Mouse (Mus musculus) heart, embryonic 15.5 days (tissue): ENCODE results near the gene Naa38. TPM values are rescaled to one million over a fixed set of nuclear protein-coding genes. Genes with fewer than 3 reads are reported as not detected.

Source experiments
- ATAC-seq: fragments of 200-750 bp; cut with Nextera tagmentation; replicated peaks from 2 replicates; pipeline ENCODE4 v1.8.0; 2017; ENCODE audit warnings: low read depth, moderate TSS enrichment; ENCODE audit not compliant: insufficient number of reproducible peaks, insufficient read depth, low FRiP score
- H3K27ac ChIP-seq: fragments of 300-500 bp; sonication (generic); 2 replicates; pipeline ENCODE4 v1.5.1; 2015; ENCODE audit warnings: mild to moderate bottlenecking, inconsistent platforms
- H3K27me3 ChIP-seq: fragments of 300-500 bp; sonication (generic); 2 replicates; pipeline ENCODE4 v1.6.1; 2015; ENCODE audit warnings: inconsistent platforms
- H3K36me3 ChIP-seq: fragments of 300-500 bp; sonication (generic); 2 replicates; pipeline ENCODE4 v1.6.1; 2015; ENCODE audit warnings: mild to moderate bottlenecking, inconsistent platforms
- H3K4me1 ChIP-seq: fragments of 300-500 bp; sonication (generic); replicated peaks from 2 replicates; pipeline ENCODE4 v1.6.1; 2015; ENCODE audit warnings: inconsistent platforms
- H3K4me2 ChIP-seq: fragments of 300-500 bp; sonication (generic); 2 replicates; pipeline ENCODE4 v1.6.1; 2015; ENCODE audit warnings: inconsistent platforms, mild to moderate bottlenecking, moderate library complexity
- H3K4me3 ChIP-seq: fragments of 300-500 bp; sonication (generic); 2 replicates; pipeline ENCODE4 v1.5.1; 2015; ENCODE audit warnings: mild to moderate bottlenecking, inconsistent platforms
- H3K9ac ChIP-seq: fragments of 300-500 bp; sonication (generic); 2 replicates; pipeline ENCODE4 v1.6.1; 2015; ENCODE audit warnings: mild to moderate bottlenecking, inconsistent platforms
- H3K9me3 ChIP-seq: fragments of 300-500 bp; sonication (generic); replicated peaks from 2 replicates; pipeline ENCODE4 v1.6.1; 2016; ENCODE audit warnings: inconsistent platforms
- WGBS: fragments of 180-500 bp; shearing (Covaris S2); methylation state at CpG from one replicate; pipeline ENCODE4 v1.1.7; 2015; ENCODE audit warnings: mixed read lengths; 5-methylcytosine and 5-hydroxymethylcytosine counted together
- polyA plus RNA-seq: library from polyadenylated mRNA; unstranded; fragments of >200 nt; fragmentation: Nextera tagmentation; extraction: Ambion mirVana; gene quantifications from 2 replicates; pipeline ENCODE4 v1.2.1, GENCODE M21; 2015

Gene Naa38
- polyA plus RNA-seq, 1 experiment from 2014 or later, result 129 TPM

- Histone ChIP-seq H3K4me1 (peaks cover 54% of the 10 kb centered on the region), H3K36me3 (peaks cover 33% of the 10 kb centered on the region), H3K27me3 (no peaks in the 10 kb centered on the region), H3K27ac (peak overlapping the region; percentile 99), H3K4me2 (peak overlapping the region; percentile 93), H3K4me3 (peak overlapping the region; percentile 85), H3K9ac (peak overlapping the region; percentile 90), H3K9me3 (no peaks in the 10 kb centered on the region)
- peak; percentile 2; the same call in 1 of the 2 replicates for ATAC-seq
- under 1% methylated on average over 41 of the region's 41 CpGs for WGBS
Observed at GRCm38 (mm10) chr11:69410310-69411072, 15.2 kb downstream of the Naa38 start.

DNA sequence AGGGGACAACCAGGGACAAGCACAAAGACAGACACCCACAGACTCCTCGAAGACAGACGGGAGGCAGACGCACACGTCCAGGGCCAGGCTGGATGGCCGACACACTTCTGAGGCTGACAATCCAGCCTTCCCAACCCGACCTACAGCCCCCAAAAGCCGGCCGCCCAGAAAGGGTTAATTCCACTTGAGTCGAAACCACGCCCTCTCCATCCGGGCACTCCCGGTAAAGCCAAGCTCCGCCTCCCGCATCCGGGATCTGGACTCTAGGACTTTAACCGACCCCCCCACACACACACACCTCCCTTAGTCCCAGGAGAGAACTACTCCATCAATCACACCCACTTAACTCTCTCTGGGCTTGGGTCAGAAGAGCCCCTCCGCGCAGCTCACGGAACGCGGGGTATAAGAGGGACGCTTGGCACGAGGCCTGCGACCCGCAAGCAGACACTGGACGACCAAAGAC, 15.8 kb downstream of the Naa38 start:
- Histone ChIP-seq H3K4me2 (peak overlapping the region; percentile 93), H3K9ac (peak overlapping the region; percentile 90), H3K4me3 (peak overlapping the region; percentile 85), H3K9me3 (no peaks in the 10 kb centered on the region), H3K27ac (peak overlapping the region; percentile 99), H3K4me1 (peaks cover 55% of the 10 kb centered on the region), H3K27me3 (no peaks in the 10 kb centered on the region), H3K36me3 (peaks cover 27% of the 10 kb centered on the region)
- WGBS, result 0% methylated on average over 26 of the region's 26 CpGs
- ATAC-seq, result peak; percentile 57

GRCm38 (mm10) chr11:69411538-69412203, 16.4 kb downstream of the Naa38 start:
- H3K27ac ChIP-seq, result peak overlapping the region; percentile 99
- under 1% methylated on average over 39 of the region's 39 CpGs for whole genome bisulfite sequencing
- H3K4me2 ChIP-seq, result peak overlapping the region; percentile 93
- H3K9ac ChIP-seq, result peak overlapping the region; percentile 90
- peak; percentile 27; the same call in 1 of the 2 replicates for ATAC-seq
- H3K27me3 ChIP-seq, result no peaks in the 10 kb centered on the region
- H3K4me1 ChIP-seq, result peaks cover 59% of the 10 kb centered on the region
- peak overlapping the region; percentile 85 for H3K4me3 ChIP-seq
- no peaks in the 10 kb centered on the region for H3K9me3 ChIP-seq
- H3K36me3 ChIP-seq, result peaks cover 22% of the 10 kb centered on the region

DNA sequence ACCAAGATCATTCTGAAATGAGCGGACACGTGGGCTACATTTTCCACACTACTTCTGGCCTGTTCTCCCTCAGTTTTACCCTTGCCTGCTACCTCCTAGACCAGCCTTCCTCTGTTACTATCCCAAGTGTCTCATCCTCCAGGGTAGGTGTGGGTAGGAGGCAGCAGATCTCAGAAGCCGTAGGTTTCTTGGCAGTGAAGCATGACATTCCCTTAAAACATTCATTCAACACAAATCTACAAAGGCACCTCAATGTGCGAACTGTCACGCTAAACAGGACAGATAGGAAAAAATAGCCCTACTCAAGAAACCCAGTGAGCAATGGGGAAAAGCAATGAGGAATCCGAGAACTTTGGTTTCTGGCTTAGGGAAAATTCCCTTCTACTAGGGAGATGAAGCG, 17.3 kb downstream of the Naa38 start:
- peaks cover 63% of the 10 kb centered on the region for H3K4me1 ChIP-seq
- peak overlapping the region; percentile 99 for H3K27ac ChIP-seq
- H3K36me3 ChIP-seq, result peaks cover 14% of the 10 kb centered on the region

DNA sequence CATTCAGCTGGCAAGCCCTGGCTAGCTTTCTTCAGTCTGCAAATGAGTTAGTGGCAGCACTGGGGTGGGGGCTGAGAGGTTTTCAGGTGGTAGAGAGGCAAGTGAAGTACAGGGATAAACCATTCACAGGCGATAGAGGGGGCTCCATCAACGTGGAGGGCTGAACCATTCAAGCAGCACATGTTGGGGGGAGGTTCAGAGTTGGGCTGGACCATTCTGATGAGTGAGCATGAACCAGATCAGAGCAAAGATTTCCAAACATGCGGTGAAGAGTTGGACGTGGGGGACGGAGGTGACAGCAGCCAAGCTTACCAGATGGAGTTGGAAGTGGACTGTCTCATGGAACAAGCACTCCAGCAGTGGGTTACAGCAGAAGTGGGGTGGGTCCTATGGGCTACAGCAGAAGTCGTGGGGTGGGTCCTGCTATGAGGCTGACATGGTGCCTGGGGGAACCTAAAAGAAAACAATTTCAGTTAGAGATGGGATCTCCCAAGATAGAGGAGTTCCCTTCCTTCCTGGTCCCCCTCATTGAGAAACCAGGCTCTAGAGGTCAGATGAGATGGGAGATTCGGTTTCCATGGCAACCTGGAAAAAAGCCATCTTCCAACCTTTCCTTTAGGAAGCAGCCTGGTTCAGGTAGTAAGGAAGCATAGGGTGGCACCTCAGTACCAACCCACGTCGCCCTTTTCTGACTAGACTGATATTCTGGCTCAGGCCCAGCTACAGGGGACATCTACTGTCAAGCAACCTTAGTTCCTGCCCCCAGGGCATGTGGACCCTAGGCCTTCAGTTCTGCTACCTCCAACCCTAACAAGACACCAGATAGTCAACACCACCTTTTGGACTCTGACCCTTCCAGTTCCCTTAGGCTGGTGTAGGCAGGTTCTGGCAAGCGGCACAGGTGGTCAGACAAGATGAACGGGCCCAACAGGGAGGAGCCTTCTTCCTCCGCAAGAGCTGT, 18.2 kb downstream of the Naa38 start, which contains the start of gene Kdm6b:
Kdm6b (minus strand) TSS at position 455 of the 961 bp plus-strand sequence.
- no peaks in the 10 kb centered on the region for H3K9me3 ChIP-seq
- no peak for ATAC-seq
- H3K4me3 ChIP-seq, result peak within 1 kb of the TSS; percentile 85
- peak within 1 kb of the TSS; percentile 99 for H3K27ac ChIP-seq
- WGBS, result 45% methylated on average over 12 of the region's 12 CpGs
- peak within 1 kb of the TSS; percentile 93 for H3K4me2 ChIP-seq
- peaks cover 61% of the 10 kb centered on the region for H3K4me1 ChIP-seq
- peaks cover 7% of the 10 kb centered on the region; the same call in 1 of the 2 replicates for H3K36me3 ChIP-seq
- H3K9ac ChIP-seq, result peak within 1 kb of the TSS; percentile 64
- no peaks in the 10 kb centered on the region for H3K27me3 ChIP-seq

More for the DNA sequence above, 17.3 kb downstream of the Naa38 start:
- ATAC-seq, result no peak
- Histone ChIP-seq H3K27me3 (no peaks in the 10 kb centered on the region), H3K9me3 (no peaks in the 10 kb centered on the region), H3K9ac (0 out of 2 replicates have a peak overlapping the region, but pooled peaks have one; percentile 30), H3K4me3 (peak overlapping the region; percentile 85; the same call in 1 of the 2 replicates), H3K4me2 (peak overlapping the region; percentile 93; the same call in 1 of the 2 replicates)
- 53% methylated on average over 7 of the region's 7 CpGs for WGBS

- Histone ChIP-seq H3K27me3 (no peaks in the 10 kb centered on the region), H3K27ac (peak overlapping the region; percentile 95), H3K9ac (peak overlapping the region; percentile 64), H3K4me2 (peak overlapping the region; percentile 93), H3K4me3 (peak overlapping the region; percentile 61), H3K4me1 (peaks cover 70% of the 10 kb centered on the region), H3K36me3 (peaks cover 7% of the 10 kb centered on the region; the same call in 1 of the 2 replicates), H3K9me3 (no peaks in the 10 kb centered on the region)
- no peak for ATAC-seq
- WGBS, result 31% methylated on average over 4 of the region's 4 CpGs
Observed at GRCm38 (mm10) chr11:69414421-69415326, 19.4 kb downstream of the Naa38 start.

DNA sequence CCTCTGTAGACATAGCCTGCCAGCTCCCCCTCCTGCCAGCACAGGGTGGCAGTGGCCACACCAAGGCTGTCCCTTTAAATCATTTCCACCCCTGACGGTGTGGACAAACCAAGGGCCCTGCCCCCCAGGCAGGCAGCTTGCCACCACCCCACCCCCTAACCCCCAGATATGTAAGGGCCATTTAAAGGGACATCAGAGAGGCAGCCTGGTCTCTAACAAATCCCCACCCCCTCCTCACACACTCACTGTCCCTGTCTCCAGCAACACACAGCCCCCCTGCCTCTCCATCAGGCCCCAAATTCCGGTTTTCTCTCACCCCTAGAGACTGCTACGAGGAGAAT, 20.0 kb downstream of the Naa38 start:
- peak overlapping the region; percentile 93 for H3K4me2 ChIP-seq
- no peaks in the 10 kb centered on the region for H3K9me3 ChIP-seq
- WGBS, result 0% methylated on average over 3 of the region's 3 CpGs
- H3K36me3 ChIP-seq, result peaks cover 7% of the 10 kb centered on the region; the same call in 1 of the 2 replicates
- no peaks in the 10 kb centered on the region for H3K27me3 ChIP-seq
- peak overlapping the region; percentile 61 for H3K4me3 ChIP-seq
- H3K27ac ChIP-seq, result peak overlapping the region; percentile 95
- H3K9ac ChIP-seq, result peak overlapping the region; percentile 64
- H3K4me1 ChIP-seq, result peaks cover 72% of the 10 kb centered on the region
- ATAC-seq, result peak; percentile 17

DNA sequence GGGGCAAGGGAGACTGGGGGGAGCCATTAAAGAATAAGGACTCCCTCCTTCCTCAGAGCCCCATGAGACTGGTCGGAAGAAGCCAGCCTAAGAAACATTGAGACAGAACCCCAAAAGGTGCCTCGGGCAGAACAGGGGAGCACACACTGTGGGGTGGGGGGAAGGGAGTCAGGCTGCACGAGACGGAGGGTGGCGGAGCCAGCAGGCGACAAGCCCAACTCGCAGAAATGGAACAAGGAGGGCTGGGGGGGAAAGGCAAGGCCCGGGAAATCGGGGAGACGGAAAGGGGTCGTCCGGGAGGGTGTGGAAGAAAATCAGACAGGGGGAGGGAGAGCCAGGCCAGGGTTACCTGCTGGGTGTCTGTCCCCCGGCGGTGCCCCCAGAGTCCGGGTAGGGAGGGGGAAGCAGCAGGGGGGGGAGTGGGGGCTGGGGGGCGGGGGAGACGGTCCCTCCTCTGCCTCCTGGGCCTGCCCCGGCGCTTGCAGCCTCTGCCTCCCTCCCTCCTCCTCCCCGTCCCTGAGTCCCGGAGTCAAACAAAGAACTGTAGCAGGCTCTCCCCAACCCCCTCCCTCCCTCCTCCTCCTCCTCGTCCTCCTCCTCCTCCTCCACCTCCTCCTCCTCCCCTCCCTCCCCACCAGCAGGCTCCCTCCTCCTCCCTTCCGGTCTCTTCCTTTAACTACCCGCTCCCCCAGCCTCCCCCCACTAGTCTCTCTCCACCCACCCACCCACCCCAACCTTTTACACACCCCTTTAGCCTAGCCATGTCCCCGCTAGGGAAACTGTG, 20.6 kb downstream of the Naa38 start:
- peaks cover 78% of the 10 kb centered on the region for H3K4me1 ChIP-seq
- H3K27ac ChIP-seq, result peak overlapping the region; percentile 95
- H3K9me3 ChIP-seq, result no peaks in the 10 kb centered on the region
- H3K27me3 ChIP-seq, result peaks cover 1% of the 10 kb centered on the region
- H3K4me3 ChIP-seq, result peak overlapping the region; percentile 61
- peak overlapping the region; percentile 64 for H3K9ac ChIP-seq
- peak overlapping the region; percentile 93 for H3K4me2 ChIP-seq
- peaks cover 7% of the 10 kb centered on the region; the same call in 1 of the 2 replicates for H3K36me3 ChIP-seq
- peak; percentile 3; the same call in 1 of the 2 replicates for ATAC-seq
- 0% methylated on average over 21 of the region's 25 CpGs for WGBS

- H3K9me3 ChIP-seq, result no peaks in the 10 kb centered on the region
- 2% methylated on average over 4 of the region's 4 CpGs for WGBS
- peaks cover 8% of the 10 kb centered on the region for H3K27me3 ChIP-seq
- peak overlapping the region; percentile 95 for H3K27ac ChIP-seq
- peak overlapping the region; percentile 61 for H3K4me3 ChIP-seq
- H3K9ac ChIP-seq, result peak overlapping the region; percentile 55; the same call in 1 of the 2 replicates
- peak overlapping the region; percentile 93 for H3K4me2 ChIP-seq
- H3K4me1 ChIP-seq, result peaks cover 84% of the 10 kb centered on the region
- no peak for ATAC-seq
- peaks cover 7% of the 10 kb centered on the region; the same call in 1 of the 2 replicates for H3K36me3 ChIP-seq
Observed at GRCm38 (mm10) chr11:69416509-69416908, 21.2 kb downstream of the Naa38 start.
